Mouse (Mus musculus): ENCODE measurements around the gene Olfr315.
"Not testable (repeated sequence)": the region's sequence is repeated elsewhere in the genome, so short reads cannot be mapped to it uniquely, and the experiment has no call there.

Olfr315 gene

DNA sequence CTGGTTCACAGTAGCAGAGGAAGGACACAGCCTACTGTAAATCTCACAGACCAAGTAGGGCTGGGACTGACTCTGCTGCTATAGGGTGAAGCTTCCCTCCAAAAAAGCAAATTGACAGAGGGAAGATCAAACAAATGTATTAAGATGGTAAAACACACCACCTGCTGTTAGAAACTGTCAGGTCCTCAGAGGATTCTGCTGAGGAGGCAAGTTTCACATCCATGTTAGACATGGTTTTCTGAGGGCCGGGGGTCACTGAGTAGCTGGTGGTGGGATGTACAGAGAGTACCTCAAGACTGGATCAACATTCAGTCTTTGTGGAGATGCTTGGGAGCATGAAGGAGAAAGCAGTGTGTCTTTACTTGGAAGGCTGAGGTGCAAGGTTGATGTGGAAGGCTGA, 42.7 kb downstream of the Olfr315 start:
- DNase-seq (ENCODE audit: low read depth, low spot score) = no peak

DNA sequence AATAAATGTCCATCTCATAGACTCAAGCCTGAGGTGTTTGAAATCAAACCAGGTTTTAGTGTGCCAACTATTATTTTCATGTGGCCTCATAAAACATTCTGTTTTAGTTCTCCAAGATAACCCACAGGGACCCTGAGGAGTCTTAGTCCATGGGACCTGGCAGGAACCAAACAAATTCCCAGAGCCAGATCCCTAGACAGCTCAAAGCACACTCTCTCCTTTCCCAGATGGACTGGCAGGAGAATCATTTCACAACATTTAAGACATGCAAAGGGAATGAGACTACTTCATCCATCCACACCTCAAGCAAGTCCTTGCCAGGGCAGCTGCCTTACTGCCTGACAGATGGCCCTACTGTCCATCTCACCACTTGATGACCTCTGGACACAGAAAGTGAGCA, 55.9 kb downstream of the Olfr315 start, which contains the start of gene Olfr312:
TSS of gene Olfr312 (plus strand) at position 301 of the 400 bp plus-strand sequence.
- not testable (repeated sequence) for DNase-seq (ENCODE audit: low read depth, low spot score)

DNA sequence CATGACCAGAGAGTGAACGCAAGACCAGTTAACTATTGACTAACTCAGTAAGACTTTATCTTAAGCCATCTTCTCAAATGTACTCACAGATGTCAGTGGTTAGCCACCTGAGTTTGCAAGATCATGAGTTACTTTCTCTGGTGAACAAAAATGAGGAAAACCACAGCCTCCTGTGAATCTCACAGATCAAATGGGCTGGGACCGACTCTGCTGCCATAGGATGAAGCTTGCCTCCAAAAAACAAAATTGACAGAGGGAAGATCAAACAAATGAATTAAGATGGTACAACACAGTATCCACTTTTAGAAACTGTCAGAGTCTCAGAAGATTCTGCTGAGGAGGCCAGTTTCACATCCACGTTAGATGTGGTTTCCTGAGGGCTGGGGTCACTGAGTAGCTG, 56.8 kb downstream of the Olfr315 start:
- no peak for DNase-seq (ENCODE audit: low read depth, low spot score)
